Mouse (Mus musculus): Measurements from ENCODE around the gene Tmem69. TPM values are rescaled to one million over a fixed set of nuclear protein-coding genes. Genes with fewer than 3 reads are reported as not detected.

Gene Tmem69
- polyA plus RNA-seq, 1 experiment = 5.7 TPM

DNA sequence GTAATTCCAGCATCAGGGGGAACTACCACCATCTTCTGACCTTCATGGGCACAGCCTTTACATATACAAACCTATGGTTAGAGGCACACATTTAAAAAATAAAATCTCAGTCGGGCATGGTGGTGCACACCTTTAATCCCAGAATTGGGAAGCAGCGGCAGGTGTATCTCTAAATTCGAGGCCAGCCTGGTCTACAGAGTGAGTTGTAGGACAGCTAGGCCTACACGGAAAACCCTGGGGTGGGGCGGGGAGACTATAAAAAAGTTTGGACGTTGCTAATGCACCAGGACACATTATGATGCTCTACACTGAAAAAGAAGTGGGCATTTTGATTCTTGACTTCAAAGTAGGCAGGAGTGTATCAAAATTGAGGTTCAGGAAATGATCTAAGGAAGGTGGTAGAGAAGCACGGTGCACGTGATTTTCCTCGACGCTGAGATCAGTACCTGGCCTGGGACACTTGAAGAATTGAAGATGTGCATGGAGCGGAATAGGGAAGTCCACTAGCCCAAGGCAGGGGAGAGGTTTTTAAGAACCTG lies 48.8 kb downstream of the Tmem69 start:
- no peak for TF ChIP-seq CTCF (IDR thresholded peaks at IDR 0.05; ENCODE audit: control insufficient read depth, insufficient read depth, insufficient replicate concordance, low read depth, low read length)
- peaks cover 5% of the 10 kb centered on the region; the same call in 1 of the 2 replicates for H3K4me1 ChIP-seq (ENCODE audit: control insufficient read depth, insufficient read depth, low read length)
- no peaks in the 10 kb centered on the region for H3K36me3 ChIP-seq (ENCODE audit: control insufficient read depth, insufficient read depth, low read length)
- peak overlapping the region; percentile 77 for H3K27ac ChIP-seq (ENCODE audit: control insufficient read depth, insufficient read depth, low read depth, low read length)
- H3K4me3 ChIP-seq (ENCODE audit: control insufficient read depth, low read depth, low read length) = peak overlapping the region; percentile 90
- H3K27me3 ChIP-seq (ENCODE audit: control insufficient read depth, insufficient read depth, low read length) = no peaks in the 10 kb centered on the region

Other genes starting within 250 kb of the Tmem69 start
- gene Mast2, start 91.8 kb downstream of the Tmem69 start, polyA plus RNA-seq (2012; rRNA removed) = 102 and 107 TPM in 2 replicates
- gene Ipp, start 48.4 kb downstream of the Tmem69 start, polyA plus RNA-seq (2012; rRNA removed) = 6.6 and 9.6 TPM in 2 replicates
- 38.8 and 39.9 TPM in 2 replicates for gene Gpbp1l1, start 1.7 kb upstream of the Tmem69 start, polyA plus RNA-seq (2012; rRNA removed)
- gene Ccdc17, start 40.7 kb upstream of the Tmem69 start, polyA plus RNA-seq (2012; rRNA removed) = 3.0 and 3.9 TPM in 2 replicates
- 110 and 149 TPM in 2 replicates for gene Nasp, start 72.0 kb upstream of the Tmem69 start, polyA plus RNA-seq (2012; rRNA removed)
- gene Akr1a1, start 95.7 kb upstream of the Tmem69 start, polyA plus RNA-seq (2012; rRNA removed) = 103 and 109 TPM in 2 replicates
- gene Prdx1, start 129.6 kb upstream of the Tmem69 start, polyA plus RNA-seq (2012; rRNA removed) = 62.2 and 77.9 TPM in 2 replicates
- 24.9 and 26.8 TPM in 2 replicates for gene Mmachc, start 152.5 kb upstream of the Tmem69 start, polyA plus RNA-seq (2012; rRNA removed)
- 185 and 214 TPM in 2 replicates for gene Ccdc163, start 152.6 kb upstream of the Tmem69 start, polyA plus RNA-seq (2012; rRNA removed)
- gene Tesk2, start 165.0 kb upstream of the Tmem69 start, polyA plus RNA-seq (2012; rRNA removed) = 33.0 and 35.0 TPM in 2 replicates

All from testis, adult 2 months (tissue).